Mouse (Mus musculus) lung, adult 10 weeks (tissue): ENCODE measurements around the gene Sdr16c6. TPM values are rescaled to one million over a fixed set of nuclear protein-coding genes. Genes with fewer than 3 reads are reported as not detected.

ENCODE experiments used
- polyA plus RNA-seq: library from polyadenylated mRNA; stranded (reverse); fragments of 350-450 nt; fragmentation: Illumina TruSeq; extraction: RNeasy Lipid Tissue Mini Kit (QIAGEN cat#74804); gene quantifications from one replicate; pipeline ENCODE4 v1.2.3, GENCODE M21; 2014; ENCODE audit warnings: low read depth, low replicate concordance; ENCODE audit not compliant: insufficient read depth

The Sdr16c6 gene
- not detected for polyA plus RNA-seq

GRCm38 (mm10) chr4:4077372-4077771 lies at the start of gene Sdr16c6:
Sdr16c6 (minus strand) TSS chr4:4077522.

Other genes starting within 250 kb of the Sdr16c6 start
- gene Gm11808, start 103.9 kb downstream of the Sdr16c6 start, polyA plus RNA-seq: 240 TPM